Mouse (Mus musculus): ENCODE data around the gene Satl1.

Satl1 gene

GRCm38 (mm10) chrX:112406679-112407078, at the start of gene Satl1:
Gene Satl1 (minus strand): TSS chrX:112406779.
- DNase-seq (ENCODE audit: low spot score in 2 of 2): no peak

- no peak for DNase-seq (ENCODE audit: low spot score in 2 of 2)
Observed at GRCm38 (mm10) chrX:112438064-112438463, 31.5 kb upstream of the Satl1 start.

GRCm38 (mm10) chrX:112437580-112437979, 31.0 kb upstream of the Satl1 start:
- no peak for DNase-seq (ENCODE audit: low spot score in 2 of 2)

DNA sequence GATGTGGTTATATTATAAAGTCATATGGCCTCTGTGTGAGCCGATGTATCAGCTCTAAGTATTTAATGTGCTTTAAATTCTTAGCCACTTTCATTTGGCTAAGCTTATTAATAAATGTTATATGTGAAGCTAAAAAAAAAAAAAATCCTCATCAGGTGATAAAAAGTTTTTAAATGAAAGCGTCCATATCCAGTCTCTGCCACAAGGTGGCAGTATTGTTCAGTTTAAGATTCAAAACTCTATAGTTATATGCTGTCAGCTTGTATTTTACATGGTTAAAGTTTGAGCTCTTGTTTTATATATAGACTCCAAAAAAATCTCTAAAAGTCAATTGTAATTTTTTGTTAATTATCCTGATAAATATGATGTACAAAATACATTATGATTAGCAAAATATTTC, 16.4 kb upstream of the Satl1 start:
- peak in 1 of 2 experiments; percentile 38 for DNase-seq (ENCODE audit: low spot score in 2 of 2)

- DNase-seq (ENCODE audit: low spot score in 2 of 2): no peak
Observed at GRCm38 (mm10) chrX:112412309-112412708, 5.7 kb upstream of the Satl1 start.

DNA sequence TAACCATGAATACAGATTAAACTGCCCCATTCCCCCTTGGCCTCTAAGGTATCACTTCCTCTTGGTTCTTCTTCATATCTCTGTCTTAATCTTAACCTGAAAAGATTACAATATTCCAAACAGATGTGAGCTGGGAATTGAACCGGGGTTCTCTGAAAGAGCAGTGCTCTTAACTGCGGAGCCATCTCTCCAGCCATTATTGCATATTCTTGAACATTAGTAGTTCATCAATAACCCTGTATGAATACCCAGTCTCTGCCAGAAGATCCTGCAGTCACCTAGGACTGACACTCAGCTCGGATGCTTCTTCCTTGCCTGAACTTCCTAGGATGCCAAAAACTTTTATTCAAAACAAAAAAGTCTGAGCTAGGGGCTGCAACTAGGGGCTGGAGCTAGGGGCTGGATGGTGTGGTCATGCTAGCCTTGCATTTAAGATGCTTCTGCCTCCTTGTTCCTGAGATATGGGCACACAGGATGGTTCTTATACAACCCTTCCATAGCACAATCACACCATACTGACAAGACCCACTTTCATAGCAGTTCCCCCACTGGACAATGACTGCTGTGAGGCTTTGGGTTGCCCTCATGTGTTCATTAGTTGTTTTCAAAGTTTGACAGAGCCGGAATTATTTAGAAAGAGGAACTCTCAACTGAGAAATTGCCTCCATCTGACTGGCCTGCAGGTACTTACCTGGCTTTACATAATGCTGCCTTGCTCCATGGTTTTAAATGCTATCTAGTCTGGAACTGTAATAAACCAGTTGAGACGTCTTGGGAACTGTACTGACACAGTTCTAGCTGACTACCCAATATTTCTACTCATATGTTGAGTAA, 35.8 kb downstream of the Satl1 start:
- peak; percentile 10 to 42 for DNase-seq (ENCODE audit: low spot score in 2 of 2)

DNA sequence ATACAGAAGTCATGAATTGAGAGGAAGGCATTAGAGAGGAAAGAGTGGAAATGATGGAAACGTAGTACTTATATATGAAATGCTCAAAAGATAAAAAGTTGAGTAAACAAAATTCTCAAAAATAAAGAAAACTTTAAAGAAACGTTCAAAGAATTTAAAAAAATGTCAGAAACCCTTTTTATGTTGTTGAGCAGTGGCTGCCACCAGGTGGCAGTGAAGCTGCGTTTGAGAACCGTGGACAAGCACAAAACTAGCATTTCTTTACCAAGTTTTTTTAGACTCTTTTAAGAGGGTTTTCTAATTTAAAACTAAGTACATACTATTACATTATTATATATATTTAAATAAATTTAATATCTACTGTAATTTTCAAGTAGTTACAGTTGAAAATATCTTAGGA, 38.2 kb downstream of the Satl1 start:
- DNase-seq (ENCODE audit: low spot score in 2 of 2): no peak

- peak in 1 of 2 experiments; percentile 22 for DNase-seq (ENCODE audit: low spot score in 2 of 2)
Observed at GRCm38 (mm10) chrX:112348395-112348791, 58.2 kb downstream of the Satl1 start.

- DNase-seq (ENCODE audit: low spot score in 2 of 2): no peak
Observed at GRCm38 (mm10) chrX:112347467-112348394, 58.8 kb downstream of the Satl1 start.

- no peak for DNase-seq (ENCODE audit: low spot score in 2 of 2)
Observed at GRCm38 (mm10) chrX:112339486-112339885, 67.1 kb downstream of the Satl1 start.

Measured in left cerebral cortex, adult 9 months (tissue).